Mouse (Mus musculus): Measurements from ENCODE around the gene Nfatc2ip. TPM values are rescaled to one million over a fixed set of nuclear protein-coding genes. Genes with fewer than 3 reads are reported as not detected.

Nfatc2ip gene
- polyA plus RNA-seq, 1 experiment from 2014 or later = 2.6 TPM

DNA sequence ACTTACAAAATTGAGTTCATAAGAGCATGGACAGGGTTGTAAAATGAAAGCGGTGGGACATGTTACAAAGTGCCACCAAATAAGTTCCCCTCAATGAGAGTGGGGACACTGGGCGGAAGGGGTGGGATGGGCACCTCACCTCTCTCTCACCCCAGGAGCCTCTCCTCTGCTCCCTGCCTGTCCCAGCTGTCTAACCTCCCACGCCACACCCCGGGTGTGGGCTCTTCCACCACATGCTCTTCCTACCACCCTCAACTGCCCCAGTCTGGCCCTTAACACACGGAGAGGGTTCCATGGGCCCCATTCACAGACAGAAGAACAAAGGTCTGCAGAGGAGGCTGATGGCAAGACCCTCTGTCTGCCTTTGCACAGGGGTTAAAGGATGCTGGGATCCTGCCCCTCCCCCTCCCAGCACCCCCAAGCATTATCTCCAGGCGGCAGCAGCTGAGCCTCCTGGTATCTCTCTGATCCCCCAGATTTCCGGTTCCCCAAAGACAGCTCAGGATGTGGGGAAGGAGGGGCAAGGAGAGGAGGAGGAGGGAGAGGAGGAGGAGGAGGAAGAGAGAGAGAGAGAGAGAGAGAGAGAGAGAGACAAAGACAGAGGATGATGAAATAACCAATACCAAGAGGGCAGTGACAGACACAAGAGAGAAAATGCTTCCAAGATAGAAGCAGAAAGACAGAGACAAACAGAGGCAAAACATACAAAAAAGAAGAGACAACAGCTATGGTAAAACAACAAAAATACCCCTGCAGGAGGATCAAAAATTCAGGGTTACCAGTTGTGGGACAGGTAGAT, 39.5 kb downstream of the Nfatc2ip start:
- Histone ChIP-seq H3K36me3 (ENCODE audit: inconsistent target) (no peaks in the 10 kb centered on the region), H3K27ac (no peak overlapping the region), H3K79me2 (ENCODE audit: inconsistent target) (no peaks in the 10 kb centered on the region), H3K4me3 (ENCODE audit: inconsistent target) (no peak overlapping the region)
- WGBS (ENCODE audit: missing documents) = 33% methylated on average over 7 of the region's 7 CpGs

DNA sequence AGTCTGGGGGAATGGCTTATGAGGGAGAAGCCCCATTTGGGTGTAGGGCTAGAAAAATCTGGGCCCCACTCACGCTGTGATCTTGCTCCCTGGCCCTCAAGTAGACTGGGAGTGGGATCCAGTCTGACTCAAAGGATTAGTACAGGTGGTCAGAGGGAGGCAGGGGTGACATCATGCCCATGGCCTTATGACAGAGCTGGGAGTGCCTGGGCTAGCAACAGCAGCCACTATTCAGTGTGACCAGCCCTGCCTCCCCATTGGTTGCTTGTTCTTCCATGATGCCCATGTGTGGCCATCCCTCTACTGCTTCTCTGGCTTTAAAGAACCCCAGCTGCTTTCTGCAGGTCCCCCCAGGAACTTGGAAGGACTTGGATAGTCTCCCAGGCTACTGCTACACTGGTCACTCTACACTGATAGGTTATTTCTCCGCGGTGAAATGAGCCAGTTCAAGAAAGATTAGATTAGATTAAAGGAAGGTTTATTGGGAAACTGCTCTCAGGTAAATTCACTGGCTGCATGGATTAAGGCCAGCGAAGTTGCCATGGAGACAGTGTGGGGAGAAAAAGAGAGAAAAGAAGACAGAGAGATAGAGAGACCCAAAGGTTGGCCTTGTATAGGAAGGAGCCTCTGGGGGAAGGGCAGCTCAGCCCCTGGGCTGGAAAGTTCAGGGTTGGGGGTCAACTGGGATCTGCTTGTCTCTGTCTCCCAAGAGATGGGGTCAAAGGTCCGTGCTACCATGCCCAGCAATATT, 40.5 kb downstream of the Nfatc2ip start:
- H3K27ac ChIP-seq = no peak overlapping the region
- 89% methylated on average over 5 of the region's 5 CpGs for WGBS (ENCODE audit: missing documents)
- H3K4me3 ChIP-seq (ENCODE audit: inconsistent target) = no peak overlapping the region
- H3K36me3 ChIP-seq (ENCODE audit: inconsistent target) = no peaks in the 10 kb centered on the region
- H3K79me2 ChIP-seq (ENCODE audit: inconsistent target) = no peaks in the 10 kb centered on the region

DNA sequence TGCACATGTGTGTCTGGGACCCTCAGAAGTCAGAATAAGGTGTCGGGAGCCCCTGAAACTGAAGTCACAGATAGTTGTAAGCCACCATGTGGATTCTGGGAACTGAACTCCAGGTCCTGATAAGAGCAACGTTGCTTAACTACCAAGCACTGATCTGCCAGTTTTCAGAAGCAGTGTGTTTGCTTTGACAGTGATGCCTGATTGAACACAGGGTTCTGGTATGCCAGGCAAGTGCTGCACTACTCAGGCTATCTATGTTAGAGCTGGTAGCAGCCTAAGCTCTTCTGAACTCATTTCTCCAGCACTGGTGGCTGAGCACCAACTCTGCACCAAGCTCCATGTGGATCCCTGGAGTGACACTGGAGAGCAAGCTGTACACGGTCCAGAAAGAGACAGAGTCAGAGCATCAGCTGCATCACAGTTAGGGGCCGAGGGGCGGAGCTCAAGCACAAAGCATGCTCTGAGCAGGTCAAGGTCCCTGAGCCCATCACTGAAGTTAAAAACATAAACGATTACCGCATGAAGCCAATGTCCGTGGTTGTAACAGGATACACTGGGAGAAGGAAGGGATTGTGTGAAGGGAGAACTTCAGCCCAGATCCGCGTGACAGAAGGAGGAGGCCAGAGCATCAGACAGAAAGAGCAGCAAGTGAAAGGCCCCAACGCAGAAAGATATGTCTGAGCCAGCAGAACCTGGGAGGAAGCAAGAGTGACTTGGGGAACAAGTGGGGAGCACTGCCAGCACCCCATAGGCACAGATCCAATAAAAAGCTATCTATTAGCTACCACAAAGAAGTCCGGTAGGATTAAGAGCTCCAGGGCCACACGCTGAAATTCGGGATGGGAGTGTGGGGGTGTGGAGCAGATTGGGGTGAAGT, 41.6 kb downstream of the Nfatc2ip start:
- 89% methylated on average over 14 of the region's 14 CpGs for WGBS (ENCODE audit: missing documents)
- Histone ChIP-seq H3K36me3 (ENCODE audit: inconsistent target) (no peaks in the 10 kb centered on the region), H3K4me3 (ENCODE audit: inconsistent target) (no peak overlapping the region), H3K79me2 (ENCODE audit: inconsistent target) (no peaks in the 10 kb centered on the region), H3K27ac (no peak overlapping the region)

DNA sequence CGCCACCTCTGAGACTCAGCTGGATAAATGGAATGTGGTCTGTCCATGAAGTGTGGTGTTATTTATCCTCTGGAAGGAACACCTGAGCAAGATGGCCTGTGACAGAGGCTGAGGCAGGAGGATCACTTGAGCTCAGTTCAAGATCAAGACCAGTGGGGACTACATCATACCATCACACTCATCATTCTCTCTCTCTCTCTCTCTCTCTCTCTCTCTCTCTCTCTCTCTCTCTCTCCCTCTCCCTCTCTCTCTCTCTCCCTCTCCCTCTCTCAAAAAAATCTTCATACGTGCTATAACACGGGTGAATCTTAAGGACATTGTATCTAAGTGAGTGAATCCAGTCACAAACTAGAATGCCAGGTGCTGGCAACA, 42.6 kb downstream of the Nfatc2ip start:
- H3K36me3 ChIP-seq (ENCODE audit: inconsistent target) = no peaks in the 10 kb centered on the region
- WGBS (ENCODE audit: missing documents) = 88% methylated on average over 3 of the region's 3 CpGs
- H3K4me3 ChIP-seq (ENCODE audit: inconsistent target) = no peak overlapping the region
- no peak overlapping the region for H3K27ac ChIP-seq
- H3K79me2 ChIP-seq (ENCODE audit: inconsistent target) = no peaks in the 10 kb centered on the region

DNA sequence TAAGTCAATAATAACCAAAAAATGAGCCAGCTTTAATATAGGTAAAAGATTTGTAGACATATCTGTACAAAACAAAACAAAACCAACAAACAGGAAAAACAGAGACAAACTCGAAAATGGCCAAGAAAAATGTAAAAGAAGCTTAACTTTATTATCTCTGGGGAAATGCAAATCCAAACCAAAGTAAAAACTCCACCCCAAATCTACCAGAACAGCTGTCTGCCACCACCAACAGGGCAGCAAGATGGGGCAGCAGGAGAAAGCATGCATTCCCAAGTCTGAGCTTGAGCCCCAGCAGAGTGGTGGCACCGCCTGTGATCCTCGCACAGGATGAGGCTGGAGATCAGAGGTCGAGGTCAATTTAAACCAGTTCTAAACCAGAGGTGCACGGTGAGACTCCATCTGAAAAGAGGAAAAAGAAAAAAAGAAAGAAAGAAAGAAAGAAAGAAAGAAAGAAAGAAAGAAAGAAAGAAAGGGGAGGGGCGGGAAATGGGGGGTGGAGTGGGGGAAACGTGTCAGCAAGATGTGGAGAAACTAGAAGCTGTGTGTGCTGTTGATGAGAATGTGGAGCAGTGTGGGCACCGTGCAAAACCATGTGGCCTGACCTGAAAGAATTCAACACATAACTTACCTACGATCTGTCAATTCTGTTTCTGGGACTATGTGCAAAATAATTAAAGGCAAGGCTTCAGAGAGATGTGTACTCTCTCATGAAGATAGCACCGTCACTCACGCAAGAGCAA, 43.1 kb downstream of the Nfatc2ip start:
- Histone ChIP-seq H3K4me3 (ENCODE audit: inconsistent target) (no peak overlapping the region), H3K79me2 (ENCODE audit: inconsistent target) (no peaks in the 10 kb centered on the region), H3K36me3 (ENCODE audit: inconsistent target) (no peaks in the 10 kb centered on the region), H3K27ac (no peak overlapping the region)
- 57% methylated on average over 11 of the region's 11 CpGs for WGBS (ENCODE audit: missing documents)

DNA sequence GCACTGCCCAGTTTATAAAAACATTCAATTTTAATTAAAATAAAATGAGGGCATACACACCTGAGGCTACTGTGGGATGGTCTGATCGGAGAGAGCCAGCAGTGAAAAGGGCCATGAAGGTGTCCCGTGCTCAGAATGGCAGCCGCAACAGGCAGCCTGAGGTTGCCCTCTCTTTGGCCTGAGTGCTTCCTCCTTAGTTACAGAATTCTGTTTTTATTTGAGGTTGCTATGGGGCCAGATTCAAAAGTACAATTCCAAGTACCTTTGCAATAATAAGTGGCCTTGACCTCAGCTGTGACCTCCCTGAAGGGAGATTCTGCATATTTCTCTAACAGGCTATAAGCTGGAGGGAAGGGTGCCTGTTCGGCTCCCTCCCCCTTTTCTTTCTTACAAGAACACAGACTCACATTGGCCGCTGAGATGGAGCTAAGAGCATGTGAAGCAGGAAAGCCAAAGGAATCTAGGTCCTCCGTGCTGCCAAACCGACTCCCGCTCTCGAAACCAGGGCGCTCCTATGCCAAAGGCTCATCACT, 45.1 kb downstream of the Nfatc2ip start:
- WGBS (ENCODE audit: missing documents) = 80% methylated on average over 10 of the region's 10 CpGs
- Histone ChIP-seq H3K4me3 (ENCODE audit: inconsistent target) (no peak overlapping the region), H3K27ac (no peak overlapping the region), H3K79me2 (ENCODE audit: inconsistent target) (no peaks in the 10 kb centered on the region), H3K36me3 (ENCODE audit: inconsistent target) (no peaks in the 10 kb centered on the region)

DNA sequence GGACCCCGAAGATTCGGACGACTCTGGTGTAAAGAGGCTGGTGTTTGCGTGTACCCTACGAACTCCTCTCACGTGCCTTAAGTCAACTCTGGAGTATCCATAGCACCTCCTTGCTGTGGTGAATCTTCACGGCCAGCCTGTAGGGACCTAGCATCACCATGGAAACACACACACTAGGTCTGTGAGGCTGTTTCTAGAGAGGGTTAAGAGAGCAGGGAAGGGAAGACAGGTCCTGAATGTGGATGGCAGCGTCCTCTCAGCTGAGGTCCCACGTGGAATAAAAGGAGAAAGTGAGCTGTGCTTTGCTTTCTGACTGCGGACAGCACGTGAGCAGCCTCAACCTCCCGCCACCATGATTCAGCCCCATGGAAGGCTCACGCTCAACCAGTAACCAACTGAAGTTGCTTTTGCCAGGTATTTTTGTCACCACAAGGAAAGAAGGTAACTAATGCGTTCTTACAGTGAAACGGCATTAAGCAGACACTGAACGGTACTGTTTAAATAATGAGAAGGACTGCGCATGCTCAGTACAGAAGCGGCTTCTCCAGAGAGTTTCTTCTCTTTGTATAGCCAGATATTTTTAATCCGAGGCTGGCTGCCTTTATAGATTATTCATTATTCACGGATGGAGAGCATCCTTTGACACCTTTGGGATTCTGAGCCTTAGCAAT, 45.7 kb downstream of the Nfatc2ip start:
- Histone ChIP-seq H3K4me3 (ENCODE audit: inconsistent target) (no peak overlapping the region), H3K36me3 (ENCODE audit: inconsistent target) (no peaks in the 10 kb centered on the region), H3K27ac (no peak overlapping the region), H3K79me2 (ENCODE audit: inconsistent target) (no peaks in the 10 kb centered on the region)
- 80% methylated on average over 19 of the region's 20 CpGs for WGBS (ENCODE audit: missing documents)

DNA sequence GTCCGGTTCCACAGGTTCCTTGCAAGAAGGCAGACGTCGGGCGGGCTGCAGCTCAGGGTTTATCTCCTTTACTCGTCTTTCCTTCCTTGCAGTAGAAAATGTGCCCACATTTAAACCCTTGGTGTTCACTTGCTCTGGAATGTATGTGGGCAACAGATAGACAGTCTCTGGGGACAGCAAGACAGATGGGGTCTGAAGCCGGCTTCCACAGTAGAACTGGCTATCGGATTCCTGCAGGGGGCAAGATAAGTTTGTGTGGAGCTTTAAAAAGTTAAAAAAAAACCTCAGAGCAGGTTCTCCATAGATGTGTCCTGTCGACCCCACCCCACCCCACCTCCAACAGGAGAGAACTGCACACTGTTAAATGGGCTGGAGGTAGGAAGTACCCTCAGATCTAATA, 48.2 kb downstream of the Nfatc2ip start:
- WGBS (ENCODE audit: missing documents) = 80% methylated on average over 8 of the region's 8 CpGs

DNA sequence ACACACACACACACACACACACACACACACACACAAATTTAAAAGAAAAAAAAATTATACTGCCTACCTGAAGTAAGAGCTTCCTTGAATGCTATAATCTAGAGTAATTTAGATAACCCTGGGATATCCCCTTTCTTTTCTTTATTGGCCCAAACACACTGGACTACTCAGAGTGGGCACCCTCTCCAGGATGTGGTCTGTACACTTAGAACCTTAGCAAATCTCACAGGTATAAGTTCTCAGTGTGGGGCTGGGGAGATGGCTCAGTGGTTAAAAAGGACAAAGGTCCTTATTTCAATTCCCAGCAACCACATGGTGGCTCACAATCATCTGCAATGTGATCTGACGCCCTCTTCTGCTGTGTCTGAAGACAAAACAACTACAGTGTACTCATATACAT, 49.4 kb downstream of the Nfatc2ip start:
- H3K36me3 ChIP-seq (ENCODE audit: inconsistent target) = no peaks in the 10 kb centered on the region
- no peaks in the 10 kb centered on the region for H3K79me2 ChIP-seq (ENCODE audit: inconsistent target)
- WGBS (ENCODE audit: missing documents) = 60% methylated on average over 1 of the region's 1 CpGs
- H3K27ac ChIP-seq = no peak overlapping the region
- no peak overlapping the region for H3K4me3 ChIP-seq (ENCODE audit: inconsistent target)

More for the DNA sequence above, 48.2 kb downstream of the Nfatc2ip start:
- H3K36me3 ChIP-seq (ENCODE audit: inconsistent target) = no peaks in the 10 kb centered on the region
- no peak overlapping the region for H3K27ac ChIP-seq
- H3K4me3 ChIP-seq (ENCODE audit: inconsistent target) = no peak overlapping the region
- H3K79me2 ChIP-seq (ENCODE audit: inconsistent target) = no peaks in the 10 kb centered on the region

DNA sequence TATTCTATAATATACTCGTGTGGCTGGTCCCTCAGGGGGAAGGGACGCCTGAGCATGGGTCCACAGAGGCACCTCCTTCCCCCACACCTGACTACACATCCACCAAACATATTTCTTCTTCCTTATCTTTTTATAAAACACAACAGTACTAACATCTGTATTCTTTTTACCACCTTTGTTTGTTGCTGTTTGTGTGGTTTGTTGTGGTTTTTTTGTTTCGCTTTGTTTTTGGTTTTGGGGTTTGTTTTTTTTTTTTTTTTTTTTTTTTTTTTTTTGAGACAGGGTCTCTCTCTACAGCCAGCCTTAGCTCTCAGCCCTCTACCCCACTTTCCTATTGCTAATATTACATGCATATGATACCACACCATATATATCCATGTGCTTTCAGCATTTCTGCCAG, 50.6 kb downstream of the Nfatc2ip start:
- Histone ChIP-seq H3K4me3 (ENCODE audit: inconsistent target) (no peak overlapping the region), H3K36me3 (ENCODE audit: inconsistent target) (no peaks in the 10 kb centered on the region), H3K79me2 (ENCODE audit: inconsistent target) (no peaks in the 10 kb centered on the region), H3K27ac (no peak overlapping the region)
- WGBS (ENCODE audit: missing documents) = no CpG with 5 or more reads among the region's 3 CpGs

DNA sequence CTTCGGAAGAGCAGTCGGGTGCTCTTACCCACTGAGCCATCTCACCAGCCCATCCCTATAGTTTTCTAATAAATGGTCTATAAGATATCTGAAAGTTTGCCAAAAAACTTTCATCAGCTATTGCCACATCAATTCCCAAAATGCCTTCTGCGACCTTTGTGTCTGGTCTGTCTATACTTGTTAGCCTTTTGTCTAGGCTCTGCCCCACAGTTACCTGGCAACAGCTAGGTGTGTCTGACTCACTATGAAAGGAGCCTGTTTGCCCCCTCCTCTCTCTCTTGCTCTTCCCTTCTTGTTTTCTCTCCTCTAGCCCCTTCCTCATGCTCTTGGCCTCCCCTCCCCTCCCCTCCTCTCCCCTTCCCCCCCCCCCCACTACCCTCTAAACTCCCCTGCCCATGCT, 51.0 kb downstream of the Nfatc2ip start:
- no peak overlapping the region for H3K4me3 ChIP-seq (ENCODE audit: inconsistent target)
- WGBS (ENCODE audit: missing documents) = 70% methylated on average over 1 of the region's 3 CpGs

DNA sequence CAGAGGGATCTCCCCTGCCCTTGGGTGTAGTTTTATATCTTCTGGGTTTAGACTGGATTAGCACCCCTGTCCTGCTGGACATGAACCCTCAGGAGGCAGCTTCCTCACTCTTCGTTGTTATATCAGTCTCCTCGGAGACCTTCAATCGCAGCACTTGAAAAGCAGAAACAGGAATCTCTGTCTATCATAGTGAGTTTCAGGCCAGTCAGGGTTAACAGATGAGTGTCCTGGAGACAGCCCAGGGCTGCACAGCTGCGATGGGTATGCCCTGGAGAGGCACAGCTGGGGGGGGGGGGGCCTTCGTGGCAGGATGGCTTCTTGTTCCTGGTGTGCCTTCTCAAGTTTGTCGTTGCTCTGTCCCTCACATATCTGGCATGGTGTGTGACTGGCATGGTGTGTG, 55.6 kb downstream of the Nfatc2ip start:
- no peak overlapping the region for H3K27ac ChIP-seq
- no peaks in the 10 kb centered on the region for H3K36me3 ChIP-seq (ENCODE audit: inconsistent target)
- no peak overlapping the region for H3K4me3 ChIP-seq (ENCODE audit: inconsistent target)
- 33% methylated on average over 6 of the region's 6 CpGs for WGBS (ENCODE audit: missing documents)
- H3K79me2 ChIP-seq (ENCODE audit: inconsistent target) = no peaks in the 10 kb centered on the region

More for the DNA sequence above, 51.0 kb downstream of the Nfatc2ip start:
- H3K27ac ChIP-seq = no peak overlapping the region
- no peaks in the 10 kb centered on the region for H3K79me2 ChIP-seq (ENCODE audit: inconsistent target)
- H3K36me3 ChIP-seq (ENCODE audit: inconsistent target) = no peaks in the 10 kb centered on the region

DNA sequence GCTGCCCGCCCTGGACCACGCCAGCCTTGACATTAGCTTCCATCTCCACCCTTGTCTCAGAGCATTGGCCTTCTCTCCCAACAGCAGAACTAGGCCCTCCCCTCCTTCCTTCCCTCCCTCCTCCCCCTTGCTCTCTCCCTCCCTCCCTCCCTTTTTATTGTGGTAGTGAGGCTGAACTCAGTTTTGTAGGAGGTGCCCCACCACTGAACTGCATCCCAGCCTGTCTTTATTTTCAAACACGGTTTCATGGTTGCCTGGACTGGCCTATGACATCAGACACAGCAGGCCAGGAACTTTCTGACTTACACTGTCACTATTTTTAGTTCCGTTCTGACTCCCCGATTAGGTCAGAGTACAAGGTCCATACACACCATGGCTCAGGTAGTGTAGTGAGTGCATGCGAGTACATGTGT, 56.3 kb downstream of the Nfatc2ip start:
- WGBS (ENCODE audit: missing documents) = 33% methylated on average over 6 of the region's 6 CpGs
- H3K36me3 ChIP-seq (ENCODE audit: inconsistent target) = no peaks in the 10 kb centered on the region
- no peak overlapping the region for H3K27ac ChIP-seq
- no peak overlapping the region for H3K4me3 ChIP-seq (ENCODE audit: inconsistent target)
- no peaks in the 10 kb centered on the region for H3K79me2 ChIP-seq (ENCODE audit: inconsistent target)

Data from macrophage (primary cell).